Mouse (Mus musculus) forebrain, postnatal 0 days (tissue): ENCODE measurements around the gene Ssbp2. TPM values are rescaled to one million over a fixed set of nuclear protein-coding genes. Genes with fewer than 3 reads are reported as not detected.

Experiments used
- ATAC-seq: fragments of 200-750 bp; cut with Nextera tagmentation; 2 replicates; pipeline ENCODE4 v1.8.0; 2017; ENCODE audit warnings: mild to moderate bottlenecking, moderate library complexity
- DNase-seq: peaks from one replicate; pipeline ENCODE4 v3.0.0-alpha.2; 2015
- H3K27ac ChIP-seq: fragments of 300-500 bp; sonication (generic); 2 replicates; pipeline ENCODE4 v1.5.1; 2014; ENCODE audit warnings: low read depth, mild to moderate bottlenecking, antibody characterized with exemption, low read length, moderate library complexity, mixed read lengths
- H3K27me3 ChIP-seq: fragments of 300-500 bp; sonication (generic); 2 replicates; pipeline ENCODE4 v1.6.1; 2014; ENCODE audit warnings: mild to moderate bottlenecking, low read length, mixed read lengths; ENCODE audit not compliant: insufficient read depth
- H3K36me3 ChIP-seq: fragments of 300-500 bp; sonication (generic); 2 replicates; pipeline ENCODE4 v1.6.1; 2014; ENCODE audit warnings: mild to moderate bottlenecking, moderate library complexity; ENCODE audit not compliant: insufficient read depth
- H3K4me1 ChIP-seq: fragments of 300-500 bp; sonication (generic); 2 replicates; pipeline ENCODE4 v1.6.1; 2014; ENCODE audit warnings: antibody characterized with exemption; ENCODE audit not compliant: insufficient read depth
- H3K4me2 ChIP-seq: fragments of 300-500 bp; sonication (generic); 2 replicates; pipeline ENCODE4 v1.6.1; 2014; ENCODE audit warnings: low read depth, mild to moderate bottlenecking, moderate library complexity
- H3K4me3 ChIP-seq: fragments of 300-500 bp; sonication (generic); 2 replicates; pipeline ENCODE4 v1.5.1; 2014; ENCODE audit warnings: low read depth, low read length, mixed read lengths
- H3K9ac ChIP-seq: fragments of 300-500 bp; sonication (generic); 2 replicates; pipeline ENCODE4 v1.6.1; 2014; ENCODE audit warnings: mild to moderate bottlenecking
- H3K9me3 ChIP-seq: fragments of 300-500 bp; sonication (generic); 2 replicates; pipeline ENCODE4 v1.6.1; 2016; ENCODE audit warnings: low read length
- CTCF ChIP-seq: sonication (generic); IDR thresholded peaks from 2 replicates; pipeline ENCODE4 v1.5.1; 2016; ENCODE audit warnings: antibody characterized with exemption, control low read depth, low read depth
- WGBS: fragments of 180-500 bp; shearing (Covaris S2); extraction: QIAGEN DNeasy Blood & Tissue Kit; methylation state at CpG from one replicate; pipeline ENCODE4 v1.1.7; 2014; 5-methylcytosine and 5-hydroxymethylcytosine counted together
- polyA plus RNA-seq: library from polyadenylated mRNA; unstranded; fragments of >200 nt; fragmentation: Nextera tagmentation; extraction: Ambion mirVana; gene quantifications from 2 replicates; pipeline ENCODE4 v1.2.1, GENCODE M21; 2015
- total RNA-seq: library from RNA; depleted of rRNA; stranded (reverse); fragments of >200 nt; gene quantifications from 2 replicates; pipeline ENCODE4 v1.2.3, GENCODE M21; 2014

Ssbp2 gene
- total and polyA plus RNA-seq, 2 experiments from 2014 or later: 167 to 249 TPM

GRCm38 (mm10) chr13:91520968-91521367 is 60.9 kb downstream of the Ssbp2 start:
- TF ChIP-seq CTCF: no peak
- Histone ChIP-seq H3K9me3 (no peaks in the 10 kb centered on the region), H3K4me3 (no peak overlapping the region), H3K27ac (no peak overlapping the region), H3K4me2 (no peak overlapping the region), H3K27me3 (no peaks in the 10 kb centered on the region), H3K36me3 (0 out of 2 replicates have a peak, but pooled peaks cover 1% of the 10 kb centered on the region), H3K4me1 (0 out of 2 replicates have a peak, but pooled peaks cover 5% of the 10 kb centered on the region), H3K9ac (no peak overlapping the region)
- 93% methylated on average over 1 of the region's 1 CpGs for WGBS
- DNase-seq: no peak
- no peak for ATAC-seq

GRCm38 (mm10) chr13:91526058-91526457 is 66.0 kb downstream of the Ssbp2 start:
- ATAC-seq: no peak
- Histone ChIP-seq H3K4me2 (no peak overlapping the region), H3K27me3 (no peaks in the 10 kb centered on the region), H3K9me3 (no peaks in the 10 kb centered on the region), H3K4me1 (no peaks in the 10 kb centered on the region), H3K36me3 (peaks cover 7% of the 10 kb centered on the region; the same call in 1 of the 2 replicates), H3K4me3 (no peak overlapping the region), H3K9ac (no peak overlapping the region), H3K27ac (no peak overlapping the region)
- 90% methylated on average over 12 of the region's 12 CpGs for WGBS
- TF ChIP-seq CTCF: no peak
- DNase-seq: no peak

GRCm38 (mm10) chr13:91529821-91530220 is 69.7 kb downstream of the Ssbp2 start:
- TF ChIP-seq CTCF: no peak
- 97% methylated on average over 3 of the region's 3 CpGs for WGBS
- no peak for ATAC-seq

GRCm38 (mm10) chr13:91536711-91537110 is 76.6 kb downstream of the Ssbp2 start:
- 79% methylated on average over 3 of the region's 3 CpGs for WGBS

More at GRCm38 (mm10) chr13:91529821-91530220, 69.7 kb downstream of the Ssbp2 start:
- Histone ChIP-seq H3K27me3 (no peaks in the 10 kb centered on the region), H3K4me1 (no peaks in the 10 kb centered on the region), H3K4me2 (no peak overlapping the region), H3K4me3 (no peak overlapping the region), H3K9ac (no peak overlapping the region), H3K36me3 (peaks cover 17% of the 10 kb centered on the region), H3K9me3 (no peaks in the 10 kb centered on the region), H3K27ac (no peak overlapping the region)
- DNase-seq: no peak

GRCm38 (mm10) chr13:91540145-91541068 is 80.3 kb downstream of the Ssbp2 start:
- no peak for TF ChIP-seq CTCF

More at GRCm38 (mm10) chr13:91536711-91537110, 76.6 kb downstream of the Ssbp2 start:
- ATAC-seq (no peak), DNase-seq (no peak)
- Histone ChIP-seq H3K36me3 (peaks cover 18% of the 10 kb centered on the region; the same call in 1 of the 2 replicates), H3K4me1 (no peaks in the 10 kb centered on the region), H3K9ac (no peak overlapping the region), H3K9me3 (no peaks in the 10 kb centered on the region), H3K4me2 (no peak overlapping the region), H3K27me3 (no peaks in the 10 kb centered on the region), H3K27ac (no peak overlapping the region), H3K4me3 (no peak overlapping the region)
- no peak for TF ChIP-seq CTCF

GRCm38 (mm10) chr13:91541069-91541429 is 81.0 kb downstream of the Ssbp2 start:
- Histone ChIP-seq H3K27me3 (no peaks in the 10 kb centered on the region), H3K4me2 (no peak overlapping the region), H3K4me1 (no peaks in the 10 kb centered on the region), H3K4me3 (no peak overlapping the region), H3K27ac (no peak overlapping the region), H3K36me3 (peaks cover 8% of the 10 kb centered on the region; the same call in 1 of the 2 replicates), H3K9ac (no peak overlapping the region), H3K9me3 (no peaks in the 10 kb centered on the region)
- no peak for ATAC-seq
- DNase-seq: no peak
- 89% methylated on average over 6 of the region's 6 CpGs for WGBS
- no peak for TF ChIP-seq CTCF

More at GRCm38 (mm10) chr13:91540145-91541068, 80.3 kb downstream of the Ssbp2 start:
- no peaks in the 10 kb centered on the region for H3K27me3 ChIP-seq
- H3K4me3 ChIP-seq: no peak overlapping the region
- H3K36me3 ChIP-seq: peaks cover 8% of the 10 kb centered on the region; the same call in 1 of the 2 replicates
- no peaks in the 10 kb centered on the region for H3K4me1 ChIP-seq
- DNase-seq (no peak), ATAC-seq (no peak)
- H3K9me3 ChIP-seq: no peaks in the 10 kb centered on the region
- 91% methylated on average over 2 of the region's 2 CpGs for WGBS
- no peak overlapping the region for H3K4me2 ChIP-seq
- H3K9ac ChIP-seq: no peak overlapping the region
- H3K27ac ChIP-seq: no peak overlapping the region

GRCm38 (mm10) chr13:91543555-91543954 is 83.5 kb downstream of the Ssbp2 start:
- DNase-seq (no peak), ATAC-seq (no peak)
- no peaks in the 10 kb centered on the region for H3K27me3 ChIP-seq
- H3K4me2 ChIP-seq: no peak overlapping the region
- no peaks in the 10 kb centered on the region for H3K4me1 ChIP-seq
- no peak overlapping the region for H3K9ac ChIP-seq
- no peak overlapping the region for H3K27ac ChIP-seq
- H3K36me3 ChIP-seq: peaks cover 5% of the 10 kb centered on the region; the same call in 1 of the 2 replicates
- no peaks in the 10 kb centered on the region for H3K9me3 ChIP-seq
- WGBS: 59% methylated on average over 5 of the region's 5 CpGs
- no peak overlapping the region for H3K4me3 ChIP-seq
- TF ChIP-seq CTCF: no peak
